Mouse (Mus musculus): Measurements from ENCODE around the gene Aip. TPM values are rescaled to one million over a fixed set of nuclear protein-coding genes. Genes with fewer than 3 reads are reported as not detected.

The Aip gene
- polyA plus RNA-seq, 1 experiment from 2014 or later = 169 TPM

- WGBS (ENCODE audit: missing documents) = 83% methylated on average over 3 of the region's 3 CpGs
- Histone ChIP-seq H3K36me3 (ENCODE audit: inconsistent target) (no peaks in the 10 kb centered on the region), H3K79me2 (ENCODE audit: inconsistent target) (no peaks in the 10 kb centered on the region), H3K27ac (no peak overlapping the region), H3K4me3 (ENCODE audit: inconsistent target) (no peak overlapping the region)
Measured at GRCm38 (mm10) chr19:4090446-4090845, 35.2 kb downstream of the Aip start.

GRCm38 (mm10) chr19:4089128-4089527 lies 36.5 kb downstream of the Aip start:
- no peaks in the 10 kb centered on the region for H3K36me3 ChIP-seq (ENCODE audit: inconsistent target)
- H3K27ac ChIP-seq = no peak overlapping the region
- H3K4me3 ChIP-seq (ENCODE audit: inconsistent target) = no peak overlapping the region
- no peaks in the 10 kb centered on the region for H3K79me2 ChIP-seq (ENCODE audit: inconsistent target)
- 92% methylated on average over 6 of the region's 6 CpGs for WGBS (ENCODE audit: missing documents)

- no peak overlapping the region for H3K27ac ChIP-seq
- H3K36me3 ChIP-seq (ENCODE audit: inconsistent target) = no peaks in the 10 kb centered on the region
- H3K4me3 ChIP-seq (ENCODE audit: inconsistent target) = no peak overlapping the region
- H3K79me2 ChIP-seq (ENCODE audit: inconsistent target) = no peaks in the 10 kb centered on the region
- WGBS (ENCODE audit: missing documents) = 60% methylated on average over 5 of the region's 5 CpGs
Measured at GRCm38 (mm10) chr19:4088146-4088545, 37.5 kb downstream of the Aip start.

- H3K36me3 ChIP-seq (ENCODE audit: inconsistent target) = no peaks in the 10 kb centered on the region
- no peak overlapping the region for H3K4me3 ChIP-seq (ENCODE audit: inconsistent target)
- 81% methylated on average over 4 of the region's 5 CpGs for WGBS (ENCODE audit: missing documents)
- H3K79me2 ChIP-seq (ENCODE audit: inconsistent target) = no peaks in the 10 kb centered on the region
- H3K27ac ChIP-seq = no peak overlapping the region
Measured at GRCm38 (mm10) chr19:4087090-4087489, 38.6 kb downstream of the Aip start.

- Histone ChIP-seq H3K79me2 (ENCODE audit: inconsistent target) (no peaks in the 10 kb centered on the region), H3K27ac (no peak overlapping the region), H3K36me3 (ENCODE audit: inconsistent target) (no peaks in the 10 kb centered on the region), H3K4me3 (ENCODE audit: inconsistent target) (no peak overlapping the region)
- WGBS (ENCODE audit: missing documents) = 90% methylated on average over 15 of the region's 15 CpGs
Measured at GRCm38 (mm10) chr19:4086156-4086555, 39.5 kb downstream of the Aip start.

- H3K79me2 ChIP-seq (ENCODE audit: inconsistent target) = no peaks in the 10 kb centered on the region
- WGBS (ENCODE audit: missing documents) = 100% methylated on average over 1 of the region's 1 CpGs
- H3K36me3 ChIP-seq (ENCODE audit: inconsistent target) = no peaks in the 10 kb centered on the region
Measured at GRCm38 (mm10) chr19:4084984-4085383, 40.7 kb downstream of the Aip start.

GRCm38 (mm10) chr19:4083826-4084225 lies 41.8 kb downstream of the Aip start:
- Histone ChIP-seq H3K36me3 (ENCODE audit: inconsistent target) (no peaks in the 10 kb centered on the region), H3K4me3 (ENCODE audit: inconsistent target) (no peak overlapping the region), H3K27ac (no peak overlapping the region), H3K79me2 (ENCODE audit: inconsistent target) (no peaks in the 10 kb centered on the region)
- 82% methylated on average over 8 of the region's 8 CpGs for WGBS (ENCODE audit: missing documents)

More at GRCm38 (mm10) chr19:4084984-4085383, 40.7 kb downstream of the Aip start:
- H3K27ac ChIP-seq = no peak overlapping the region
- no peak overlapping the region for H3K4me3 ChIP-seq (ENCODE audit: inconsistent target)

- 87% methylated on average over 7 of the region's 7 CpGs for WGBS (ENCODE audit: missing documents)
- Histone ChIP-seq H3K79me2 (ENCODE audit: inconsistent target) (no peaks in the 10 kb centered on the region), H3K36me3 (ENCODE audit: inconsistent target) (no peaks in the 10 kb centered on the region), H3K27ac (no peak overlapping the region), H3K4me3 (ENCODE audit: inconsistent target) (no peak overlapping the region)
Measured at GRCm38 (mm10) chr19:4083316-4083715, 42.3 kb downstream of the Aip start.

GRCm38 (mm10) chr19:4082219-4082965 lies 43.3 kb downstream of the Aip start:
- WGBS (ENCODE audit: missing documents) = 95% methylated on average over 11 of the region's 11 CpGs
- Histone ChIP-seq H3K36me3 (ENCODE audit: inconsistent target) (no peaks in the 10 kb centered on the region), H3K27ac (no peak overlapping the region), H3K4me3 (ENCODE audit: inconsistent target) (no peak overlapping the region), H3K79me2 (ENCODE audit: inconsistent target) (no peaks in the 10 kb centered on the region)

GRCm38 (mm10) chr19:4081394-4081793 lies 44.3 kb downstream of the Aip start, which contains the start of gene Cabp2:
TSS of gene Cabp2 (plus strand) at chr19:4081578.
- Histone ChIP-seq H3K4me3 (ENCODE audit: inconsistent target) (no peak within 1 kb of the TSS), H3K27ac (no peak within 1 kb of the TSS), H3K79me2 (ENCODE audit: inconsistent target) (no peaks in the 10 kb centered on the region), H3K36me3 (ENCODE audit: inconsistent target) (no peaks in the 10 kb centered on the region)
- 84% methylated on average over 3 of the region's 3 CpGs for WGBS (ENCODE audit: missing documents)

GRCm38 (mm10) chr19:4080511-4081009 lies 45.1 kb downstream of the Aip start:
- Histone ChIP-seq H3K27ac (no peak overlapping the region), H3K36me3 (ENCODE audit: inconsistent target) (no peaks in the 10 kb centered on the region), H3K4me3 (ENCODE audit: inconsistent target) (no peak overlapping the region), H3K79me2 (ENCODE audit: inconsistent target) (no peaks in the 10 kb centered on the region)
- WGBS (ENCODE audit: missing documents) = 69% methylated on average over 8 of the region's 8 CpGs

- Histone ChIP-seq H3K79me2 (ENCODE audit: inconsistent target) (no peaks in the 10 kb centered on the region), H3K36me3 (ENCODE audit: inconsistent target) (no peaks in the 10 kb centered on the region), H3K4me3 (ENCODE audit: inconsistent target) (no peak overlapping the region), H3K27ac (no peak overlapping the region)
- WGBS (ENCODE audit: missing documents) = 94% methylated on average over 1 of the region's 1 CpGs
Measured at GRCm38 (mm10) chr19:4079594-4079993, 46.1 kb downstream of the Aip start.

GRCm38 (mm10) chr19:4075531-4075930 lies 50.1 kb downstream of the Aip start:
- Histone ChIP-seq H3K79me2 (ENCODE audit: inconsistent target) (no peaks in the 10 kb centered on the region), H3K36me3 (ENCODE audit: inconsistent target) (no peaks in the 10 kb centered on the region), H3K27ac (no peak overlapping the region), H3K4me3 (ENCODE audit: inconsistent target) (no peak overlapping the region)
- WGBS (ENCODE audit: missing documents) = 100% methylated on average over 1 of the region's 1 CpGs

GRCm38 (mm10) chr19:4072706-4073424 lies 52.8 kb downstream of the Aip start:
- Histone ChIP-seq H3K27ac (no peak overlapping the region), H3K79me2 (ENCODE audit: inconsistent target) (no peaks in the 10 kb centered on the region), H3K4me3 (ENCODE audit: inconsistent target) (no peak overlapping the region), H3K36me3 (ENCODE audit: inconsistent target) (no peaks in the 10 kb centered on the region)
- 95% methylated on average over 5 of the region's 6 CpGs for WGBS (ENCODE audit: missing documents)

- Histone ChIP-seq H3K79me2 (ENCODE audit: inconsistent target) (no peaks in the 10 kb centered on the region), H3K36me3 (ENCODE audit: inconsistent target) (no peaks in the 10 kb centered on the region), H3K4me3 (ENCODE audit: inconsistent target) (no peak overlapping the region), H3K27ac (no peak overlapping the region)
- 95% methylated on average over 6 of the region's 6 CpGs for WGBS (ENCODE audit: missing documents)
Measured at GRCm38 (mm10) chr19:4071406-4071805, 54.3 kb downstream of the Aip start.
